Comparison of ENCODE assay signal across 8 mouse cellular contexts in genomic region chr15:94589219-94590075, GRCm38 (mm10). TPM values are rescaled to one million over a fixed set of nuclear protein-coding genes. Genes with fewer than 3 reads are reported as not detected.
DNase-seq lines count a peak whose midpoint lies in the region; ATAC-seq lines count a peak whose summit lies in the region.

TSS of gene Twf1 (minus strand) at chr15:94589889.

- H3K36me3 ChIP-seq in lung, embryonic 16.5 days (ENCODE audit: control insufficient read depth, insufficient read depth, low read length), result peaks cover 8% of the 10 kb centered on the region

- H3K27me3 ChIP-seq in lung, embryonic 16.5 days (ENCODE audit: control insufficient read depth, insufficient read depth, low read depth, low read length), result no peaks in the 10 kb centered on the region

- no peaks in the 10 kb centered on the region for H3K9me3 ChIP-seq in lung, embryonic 16.5 days (ENCODE audit: control insufficient read depth, low read length)

- H3K4me3 ChIP-seq in lung, embryonic 16.5 days (ENCODE audit: low read length), result peak within 1 kb of the TSS; percentile 96

- ATAC-seq in hematopoietic stem cell, adult 5-6 weeks (replicated peaks in 1 of 2; ENCODE audit: insufficient read depth in 1 of 2, low FRiP score in 2 of 2, low TSS enrichment in 1 of 2, low read depth in 1 of 2, poor library complexity in 2 of 2, severe bottlenecking in 2 of 2), result peak; percentile 96 to 97
- peak; percentile 99 for ATAC-seq in lung, embryonic 16.5 days (ENCODE audit: low read depth)

- peak within 1 kb of the TSS; percentile 70 for H3K27ac ChIP-seq in lung, embryonic 16.5 days (ENCODE audit: low read length)

- peaks cover 2% of the 10 kb centered on the region; the same call in 1 of the 2 replicates for H3K4me1 ChIP-seq in lung, embryonic 16.5 days (replicated peaks; ENCODE audit: control insufficient read depth, insufficient read depth, low read length)

- peak; percentile 83 for DNase-seq in MEL-GATA-1-ER (ENCODE audit: extremely low read depth, low read depth)
- DNase-seq in cerebellum, adult 8-10 months, result peak; percentile 98
- peak; percentile 93 for DNase-seq in forelimb bud, embryonic 11.5 days (ENCODE audit: low read depth, low spot score)
- peak; percentile 83 for DNase-seq in layer of hippocampus, adult 9-10 months (ENCODE audit: low spot score)
- peak; percentile 88 for DNase-seq in ovary, postnatal 10 days (ENCODE audit: low spot score)
- peak; percentile 97 to 99 for DNase-seq in thymus, postnatal 10 days (ENCODE audit: low spot score in 2 of 2)

- WGBS in lung, embryonic 16.5 days, result under 1% methylated on average over 66 of the region's 70 CpGs

- peak within 1 kb of the TSS; percentile 59 for H3K4me2 ChIP-seq in lung, embryonic 16.5 days (ENCODE audit: low read depth, low read length)

- peak within 1 kb of the TSS; percentile 95 for H3K9ac ChIP-seq in lung, embryonic 16.5 days (ENCODE audit: low read length)

RNA-seq across cellular contexts. Expression of gene Twf1, which starts in this region (rescaled TPM):
- 34.8 and 55.3 TPM in 2 replicates for total RNA-seq in hematopoietic stem cell, adult 5-6 weeks (2017)
- 79.6 and 83.1 TPM in 2 replicates for polyA plus RNA-seq in lung, embryonic 16.5 days (2015; fragmentation: Nextera tagmentation; extraction: Ambion mirVana)

Comparison
In these comparisons a context has a peak if more than half of its experiments do, and no peak if none do; other contexts are left out.
1. Peak in every context shown above with its lines: DNase-seq, ATAC-seq, H3K4me3 ChIP-seq and H3K27ac ChIP-seq.